Mouse (Mus musculus): ENCODE data around the gene Stx5a. TPM values are rescaled to one million over a fixed set of nuclear protein-coding genes. Genes with fewer than 3 reads are reported as not detected.
"Not testable (repeated sequence)": the region's sequence is repeated elsewhere in the genome, so short reads cannot be mapped to it uniquely, and the experiment has no call there.

Gene Stx5a
- polyA plus RNA-seq, 1 experiment, result 18.8 TPM

- Histone ChIP-seq H3K9me3 (no peaks in the 10 kb centered on the region), H3K4me1 (peaks cover 45% of the 10 kb centered on the region), H3K36me3 (replicated peaks; ENCODE audit: low read length) (peaks cover 37% of the 10 kb centered on the region), H3K4me3 (replicated peaks) (peak overlapping the region; percentile 99), H3K27me3 (replicated peaks) (no peaks in the 10 kb centered on the region)
- TF ChIP-seq GATA1 (IDR thresholded peaks at IDR 0.05; ENCODE audit: borderline replicate concordance, low read length), result no peak
- no peak for TF ChIP-seq FLI1 (IDR thresholded peaks at IDR 0.05; ENCODE audit: low read length)
These were observed 16.8 kb upstream of the Stx5a start for GRCm38 (mm10) chr19:8724392-8724791.

- TF ChIP-seq GATA1 (IDR thresholded peaks at IDR 0.05; ENCODE audit: borderline replicate concordance, low read length) (no peak), FLI1 (IDR thresholded peaks at IDR 0.05; ENCODE audit: low read length) (no peak)
- no peaks in the 10 kb centered on the region for H3K27me3 ChIP-seq (replicated peaks)
- H3K4me3 ChIP-seq (replicated peaks), result peak overlapping the region; percentile 99
- H3K9me3 ChIP-seq, result no peaks in the 10 kb centered on the region
- H3K36me3 ChIP-seq (replicated peaks; ENCODE audit: low read length), result peaks cover 36% of the 10 kb centered on the region
- H3K4me1 ChIP-seq, result peaks cover 40% of the 10 kb centered on the region
These were observed 16.1 kb upstream of the Stx5a start for GRCm38 (mm10) chr19:8725081-8725613.

- no peaks in the 10 kb centered on the region for H3K27me3 ChIP-seq (replicated peaks)
- H3K9me3 ChIP-seq, result no peaks in the 10 kb centered on the region
- peaks cover 24% of the 10 kb centered on the region for H3K4me1 ChIP-seq
- H3K36me3 ChIP-seq (replicated peaks; ENCODE audit: low read length), result peaks cover 32% of the 10 kb centered on the region
- no peak overlapping the region for H3K4me3 ChIP-seq (replicated peaks)
- no peak for TF ChIP-seq FLI1 (IDR thresholded peaks at IDR 0.05; ENCODE audit: low read length)
- TF ChIP-seq GATA1 (IDR thresholded peaks at IDR 0.05; ENCODE audit: borderline replicate concordance, low read length), result no peak
These were observed 14.4 kb upstream of the Stx5a start for GRCm38 (mm10) chr19:8726609-8727390.

GRCm38 (mm10) chr19:8727495-8728114 lies 13.6 kb upstream of the Stx5a start:
- Histone ChIP-seq H3K4me1 (peaks cover 18% of the 10 kb centered on the region), H3K4me3 (replicated peaks) (no peak overlapping the region), H3K36me3 (replicated peaks; ENCODE audit: low read length) (peaks cover 32% of the 10 kb centered on the region), H3K9me3 (0 out of 2 replicates have a peak, but pooled peaks cover 2% of the 10 kb centered on the region), H3K27me3 (replicated peaks) (no peaks in the 10 kb centered on the region)
- no peak for TF ChIP-seq FLI1 (IDR thresholded peaks at IDR 0.05; ENCODE audit: low read length)
- TF ChIP-seq GATA1 (IDR thresholded peaks at IDR 0.05; ENCODE audit: borderline replicate concordance, low read length), result no peak

GRCm38 (mm10) chr19:8728335-8729099 lies 12.7 kb upstream of the Stx5a start:
- H3K9me3 ChIP-seq; H3K27me3 ChIP-seq (replicated peaks); H3K4me3 ChIP-seq (replicated peaks): not testable (repeated sequence)
- Histone ChIP-seq H3K4me1 (peaks cover 18% of the 10 kb centered on the region), H3K36me3 (replicated peaks; ENCODE audit: low read length) (peaks cover 32% of the 10 kb centered on the region)

- Histone ChIP-seq H3K9me3 (0 out of 2 replicates have a peak, but pooled peaks cover 4% of the 10 kb centered on the region), H3K4me1 (peaks cover 29% of the 10 kb centered on the region), H3K36me3 (replicated peaks; ENCODE audit: low read length) (peaks cover 25% of the 10 kb centered on the region), H3K27me3 (replicated peaks) (no peaks in the 10 kb centered on the region), H3K4me3 (replicated peaks) (peak overlapping the region; percentile 65)
- no peak for TF ChIP-seq GATA1 (IDR thresholded peaks at IDR 0.05; ENCODE audit: borderline replicate concordance, low read length)
- no peak for TF ChIP-seq FLI1 (IDR thresholded peaks at IDR 0.05; ENCODE audit: low read length)
These were observed 6.9 kb upstream of the Stx5a start for GRCm38 (mm10) chr19:8734334-8734733.

- TF ChIP-seq FLI1 (IDR thresholded peaks at IDR 0.05; ENCODE audit: low read length) (no peak; the same call in 1 of the 2 replicates), GATA1 (IDR thresholded peaks at IDR 0.05; ENCODE audit: borderline replicate concordance, low read length) (no peak)
These were observed 5.6 kb upstream of the Stx5a start, which contains the start of gene Wdr74 for GRCm38 (mm10) chr19:8735389-8736159. TSS of gene Wdr74 (plus strand) at chr19:8735827.

GRCm38 (mm10) chr19:8736160-8736467 lies 5.1 kb upstream of the Stx5a start:
- Histone ChIP-seq H3K4me1 (peaks cover 41% of the 10 kb centered on the region), H3K4me3 (replicated peaks) (peak overlapping the region; percentile 98), H3K9me3 (0 out of 2 replicates have a peak, but pooled peaks cover 4% of the 10 kb centered on the region), H3K36me3 (replicated peaks; ENCODE audit: low read length) (peaks cover 40% of the 10 kb centered on the region), H3K27me3 (replicated peaks) (no peaks in the 10 kb centered on the region)
- no peak for TF ChIP-seq GATA1 (IDR thresholded peaks at IDR 0.05; ENCODE audit: borderline replicate concordance, low read length)

More at GRCm38 (mm10) chr19:8735389-8736159, 5.6 kb upstream of the Stx5a start, which contains the start of gene Wdr74:
- peak within 1 kb of the TSS; percentile 98 for H3K4me3 ChIP-seq (replicated peaks)
- H3K4me1 ChIP-seq, result peaks cover 36% of the 10 kb centered on the region
- no peaks in the 10 kb centered on the region for H3K27me3 ChIP-seq (replicated peaks)
- H3K36me3 ChIP-seq (replicated peaks; ENCODE audit: low read length), result peaks cover 37% of the 10 kb centered on the region
- 0 out of 2 replicates have a peak, but pooled peaks cover 4% of the 10 kb centered on the region for H3K9me3 ChIP-seq

- peaks cover 54% of the 10 kb centered on the region for H3K36me3 ChIP-seq (replicated peaks; ENCODE audit: low read length)
- no peak for TF ChIP-seq FLI1 (IDR thresholded peaks at IDR 0.05; ENCODE audit: low read length)
- TF ChIP-seq GATA1 (IDR thresholded peaks at IDR 0.05; ENCODE audit: borderline replicate concordance, low read length), result no peak
- no peaks in the 10 kb centered on the region for H3K9me3 ChIP-seq
- H3K4me3 ChIP-seq (replicated peaks), result no peak overlapping the region
- H3K27me3 ChIP-seq (replicated peaks), result no peaks in the 10 kb centered on the region
- H3K4me1 ChIP-seq, result peaks cover 54% of the 10 kb centered on the region
These were observed 2.3 kb upstream of the Stx5a start for GRCm38 (mm10) chr19:8738911-8739310.
